Mouse (Mus musculus) gastrocnemius, adult 2 months (tissue): ENCODE data around the gene Fat3. TPM values are rescaled to one million over a fixed set of nuclear protein-coding genes. Genes with fewer than 3 reads are reported as not detected.

Experiments used
- DNase-seq: peaks from one replicate; pipeline ENCODE4 v3.0.0; 2022
- H3K27ac ChIP-seq: fragments of 200-600 bp; 2 replicates; pipeline ENCODE4 v1.8.1; 2022; ENCODE audit warnings: mild to moderate bottlenecking
- H3K4me3 ChIP-seq: fragments of 200-600 bp; 2 replicates; pipeline ENCODE4 v1.8.1; 2022; ENCODE audit warnings: mild to moderate bottlenecking, moderate library complexity
- CTCF ChIP-seq: fragments of 200-600 bp; IDR thresholded peaks from 2 replicates; pipeline ENCODE4 v1.8.1; 2022; ENCODE audit warnings: antibody characterized with exemption, mild to moderate bottlenecking, moderate library complexity
- intact Hi-C: fragments of 180-260 bp; cut with DNase I; formaldehyde crosslinking; loops from one replicate; pipeline ENCODE4 v1.15.1; 2025
- total RNA-seq, 2 experiments: library from RNA; stranded (reverse); gene quantifications; 2 replicates each; pipeline ENCODE4 v1.2.3; 2021

Gene Fat3
- total RNA-seq, 2 experiments from 2014 or later = 0.26 to 0.64 TPM

GRCm38 (mm10) chr9:16114821-16115485 lies 386.1 kb downstream of the Fat3 start:
- intact Hi-C loops = no loop called here
- Histone ChIP-seq H3K27ac (peak overlapping the region; percentile 38), H3K4me3 (no peak overlapping the region)
- peak; percentile 19 for DNase-seq
- no peak for TF ChIP-seq CTCF

- no peak overlapping the region for H3K4me3 ChIP-seq
- TF ChIP-seq CTCF = no peak
- DNase-seq = no peak
- peak overlapping the region; percentile 38 for H3K27ac ChIP-seq
- intact Hi-C loops = no loop called here
Measured at GRCm38 (mm10) chr9:16113936-16114642, 387.0 kb downstream of the Fat3 start.

GRCm38 (mm10) chr9:16107900-16108299 lies 393.2 kb downstream of the Fat3 start:
- H3K27ac ChIP-seq = no peak overlapping the region
- TF ChIP-seq CTCF = no peak
- intact Hi-C loops = no loop called here
- H3K4me3 ChIP-seq = no peak overlapping the region
- no peak for DNase-seq

- DNase-seq = no peak
- peak; percentile 26; the same call in 1 of the 2 replicates for TF ChIP-seq CTCF
- intact Hi-C loops = no loop called here
- H3K27ac ChIP-seq = no peak overlapping the region
- no peak overlapping the region for H3K4me3 ChIP-seq
Measured at GRCm38 (mm10) chr9:16107386-16107785, 393.7 kb downstream of the Fat3 start.

GRCm38 (mm10) chr9:16098553-16098952 lies 402.5 kb downstream of the Fat3 start:
- intact Hi-C loops = no loop called here
- TF ChIP-seq CTCF = no peak
- H3K27ac ChIP-seq = no peak overlapping the region
- no peak overlapping the region for H3K4me3 ChIP-seq
- no peak for DNase-seq

GRCm38 (mm10) chr9:16093047-16093668 lies 407.9 kb downstream of the Fat3 start:
- no peak for DNase-seq
- no peak overlapping the region for H3K4me3 ChIP-seq
- H3K27ac ChIP-seq = no peak overlapping the region
- no peak for TF ChIP-seq CTCF
- intact Hi-C loops = no loop called here

GRCm38 (mm10) chr9:16092051-16092967 lies 408.8 kb downstream of the Fat3 start:
- no peak for TF ChIP-seq CTCF
- no peak overlapping the region for H3K27ac ChIP-seq
- DNase-seq = no peak
- no peak overlapping the region for H3K4me3 ChIP-seq
- intact Hi-C loops = no loop called here

- TF ChIP-seq CTCF = no peak
- Histone ChIP-seq H3K4me3 (no peak overlapping the region), H3K27ac (no peak overlapping the region)
- intact Hi-C loops = no loop called here
- DNase-seq = no peak
Measured at GRCm38 (mm10) chr9:16079292-16079691, 421.8 kb downstream of the Fat3 start.

- TF ChIP-seq CTCF = no peak
- Histone ChIP-seq H3K4me3 (no peak overlapping the region), H3K27ac (no peak overlapping the region)
- intact Hi-C loops = no loop called here
- DNase-seq = no peak
Measured at GRCm38 (mm10) chr9:16074664-16075063, 426.4 kb downstream of the Fat3 start.

GRCm38 (mm10) chr9:16074116-16074515 lies 427.0 kb downstream of the Fat3 start:
- DNase-seq = no peak
- no peak for TF ChIP-seq CTCF
- intact Hi-C loops = no loop called here
- Histone ChIP-seq H3K4me3 (no peak overlapping the region), H3K27ac (no peak overlapping the region)

GRCm38 (mm10) chr9:16063447-16063846 lies 437.6 kb downstream of the Fat3 start:
- DNase-seq = no peak
- intact Hi-C loops = no loop called here
- Histone ChIP-seq H3K27ac (no peak overlapping the region), H3K4me3 (no peak overlapping the region)
- no peak for TF ChIP-seq CTCF

GRCm38 (mm10) chr9:16062472-16062871 lies 438.6 kb downstream of the Fat3 start:
- no peak for DNase-seq
- no peak for TF ChIP-seq CTCF
- H3K4me3 ChIP-seq = no peak overlapping the region
- intact Hi-C loops = no loop called here
- no peak overlapping the region for H3K27ac ChIP-seq
